Comparison of ENCODE assay signal across 13 mouse cellular contexts in the genomic region with DNA sequence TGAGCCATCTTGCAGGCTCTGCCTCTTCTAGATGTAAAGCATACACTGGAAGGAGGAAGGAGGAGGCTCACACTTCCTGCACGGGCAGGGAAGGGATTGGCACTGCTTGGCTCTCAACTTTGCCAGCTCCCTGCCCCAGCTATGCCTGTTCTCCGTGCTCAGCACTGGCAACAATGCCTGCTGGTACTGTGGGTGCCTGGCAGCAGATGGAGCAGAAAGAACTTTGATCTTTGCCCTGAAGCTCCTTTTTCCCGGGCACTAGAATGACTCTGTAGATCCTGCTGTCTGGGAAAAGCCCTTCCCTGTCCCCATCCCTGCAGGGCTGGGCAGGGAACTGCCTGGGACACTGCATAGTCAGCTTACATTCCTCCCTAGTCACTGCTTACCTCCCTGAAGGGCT.
DNase-seq lines count a peak whose midpoint lies in the region; ATAC-seq and TF ChIP-seq lines count a peak whose summit lies in the region.
"Had no signal": no experiment of that assay in that cellular context is flagged by ENCODE, and none has a peak within 500 bp of the region (broad histone marks: within the 10 kb centered on the region; RNA-seq: fewer than 3 reads in every experiment).

No protein-coding gene starts in this region.

- H3K9ac ChIP-seq in forebrain, embryonic 14.5 days (ENCODE audit: low read length): no peak overlapping the region
- H3K9ac ChIP-seq in forebrain, embryonic 12.5 days: no peak overlapping the region
- H3K9ac ChIP-seq: heart, embryonic 13.5 days; limb, embryonic 13.5 days; neural tube, embryonic 15.5 days had no signal

- WGBS in forebrain, embryonic 14.5 days: 50% methylated on average over 3 of the region's 3 CpGs
- WGBS in forebrain, embryonic 12.5 days: 78% methylated on average over 3 of the region's 3 CpGs

- H3K4me2 ChIP-seq in forebrain, embryonic 14.5 days (ENCODE audit: low read length): no peak overlapping the region
- no peak overlapping the region for H3K4me2 ChIP-seq in forebrain, embryonic 12.5 days
- H3K4me2 ChIP-seq: heart, embryonic 13.5 days; limb, embryonic 13.5 days; neural tube, embryonic 15.5 days had no signal

- no peaks in the 10 kb centered on the region for H3K9me3 ChIP-seq in forebrain, embryonic 14.5 days (replicated peaks; ENCODE audit: control insufficient read depth, low read length)
- no peaks in the 10 kb centered on the region for H3K9me3 ChIP-seq in forebrain, embryonic 12.5 days
- H3K9me3 ChIP-seq: heart, embryonic 13.5 days; limb, embryonic 13.5 days; neural tube, embryonic 15.5 days had no signal

- ATAC-seq in forebrain, embryonic 14.5 days: no peak
- no peak for ATAC-seq in forebrain, embryonic 12.5 days (ENCODE audit: low FRiP score)

- no peak for TF ChIP-seq CTCF in layer of hippocampus, adult 2 months (conservative IDR thresholded peaks at IDR 0.05)

- H3K36me3 ChIP-seq in forebrain, embryonic 14.5 days (ENCODE audit: control insufficient read depth, insufficient read depth, low read length): no peaks in the 10 kb centered on the region
- no peaks in the 10 kb centered on the region for H3K36me3 ChIP-seq in forebrain, embryonic 12.5 days (replicated peaks)
- H3K36me3 ChIP-seq: heart, embryonic 13.5 days; limb, embryonic 13.5 days; neural tube, embryonic 15.5 days had no signal

- no peak overlapping the region for H3K4me3 ChIP-seq in forebrain, embryonic 14.5 days (ENCODE audit: low read depth, low read length)
- no peak overlapping the region for H3K4me3 ChIP-seq in forebrain, embryonic 12.5 days (replicated peaks)
- no peak overlapping the region for H3K4me3 ChIP-seq in layer of hippocampus, adult 2 months
- H3K4me3 ChIP-seq: heart, embryonic 13.5 days; limb, embryonic 13.5 days; neural tube, embryonic 15.5 days had no signal

- no peak overlapping the region for H3K27ac ChIP-seq in forebrain, embryonic 14.5 days (ENCODE audit: low read depth, low read length)
- no peak overlapping the region for H3K27ac ChIP-seq in forebrain, embryonic 12.5 days
- H3K27ac ChIP-seq in layer of hippocampus, adult 2 months: peak overlapping the region; percentile 40
- H3K27ac ChIP-seq: heart, embryonic 13.5 days; limb, embryonic 13.5 days; neural tube, embryonic 15.5 days; stomach, postnatal 0 days had no signal

- H3K27me3 ChIP-seq in forebrain, embryonic 14.5 days (replicated peaks; ENCODE audit: control insufficient read depth, insufficient read depth, low read length): no peaks in the 10 kb centered on the region
- H3K27me3 ChIP-seq in forebrain, embryonic 12.5 days: no peaks in the 10 kb centered on the region
- H3K27me3 ChIP-seq: heart, embryonic 13.5 days; limb, embryonic 13.5 days; neural tube, embryonic 15.5 days had no signal

- peak; percentile 6 for DNase-seq in forebrain, embryonic 14.5 days (ENCODE audit: low spot score)
- peak in 1 of 2 experiments; percentile 27 for DNase-seq in layer of hippocampus, adult 2 months (ENCODE audit: low spot score in 2 of 2)
- no peak for DNase-seq in layer of hippocampus, adult 9-11 months
- DNase-seq in cerebellum, adult 8-10 months: peak; percentile 53
- DNase-seq in kidney, postnatal 14 days: peak; percentile 75
- no peak for DNase-seq in adipocyte (ENCODE audit: low spot score)
- no peak for DNase-seq in adrenal gland, postnatal 10 days
- DNase-seq: midbrain, embryonic 14.5 days had no signal

- no peaks in the 10 kb centered on the region for H3K4me1 ChIP-seq in forebrain, embryonic 14.5 days (ENCODE audit: control insufficient read depth, insufficient read depth, low read length)
- no peaks in the 10 kb centered on the region for H3K4me1 ChIP-seq in forebrain, embryonic 12.5 days
- H3K4me1 ChIP-seq: heart, embryonic 13.5 days; limb, embryonic 13.5 days; neural tube, embryonic 15.5 days had no signal

Comparison
In these comparisons a context has a peak if more than half of its experiments do, and no peak if none do; other contexts are left out.
1. DNase-seq: peak in forebrain, embryonic 14.5 days (single experiment), cerebellum, adult 8-10 months (single experiment) and kidney, postnatal 14 days (single experiment); none in layer of hippocampus, adult 9-11 months (single experiment), adipocyte (single experiment) and adrenal gland, postnatal 10 days (single experiment).